Mouse (Mus musculus) mature B cell (primary cell): ENCODE results near the gene Cux2.

ENCODE experiments used
- in situ Hi-C: fragments of 300-500 bp; cut with MboI; formaldehyde crosslinking; loops from 2 replicates; pipeline ENCODE4 v1.14.3; 2019

Cux2 gene

DNA sequence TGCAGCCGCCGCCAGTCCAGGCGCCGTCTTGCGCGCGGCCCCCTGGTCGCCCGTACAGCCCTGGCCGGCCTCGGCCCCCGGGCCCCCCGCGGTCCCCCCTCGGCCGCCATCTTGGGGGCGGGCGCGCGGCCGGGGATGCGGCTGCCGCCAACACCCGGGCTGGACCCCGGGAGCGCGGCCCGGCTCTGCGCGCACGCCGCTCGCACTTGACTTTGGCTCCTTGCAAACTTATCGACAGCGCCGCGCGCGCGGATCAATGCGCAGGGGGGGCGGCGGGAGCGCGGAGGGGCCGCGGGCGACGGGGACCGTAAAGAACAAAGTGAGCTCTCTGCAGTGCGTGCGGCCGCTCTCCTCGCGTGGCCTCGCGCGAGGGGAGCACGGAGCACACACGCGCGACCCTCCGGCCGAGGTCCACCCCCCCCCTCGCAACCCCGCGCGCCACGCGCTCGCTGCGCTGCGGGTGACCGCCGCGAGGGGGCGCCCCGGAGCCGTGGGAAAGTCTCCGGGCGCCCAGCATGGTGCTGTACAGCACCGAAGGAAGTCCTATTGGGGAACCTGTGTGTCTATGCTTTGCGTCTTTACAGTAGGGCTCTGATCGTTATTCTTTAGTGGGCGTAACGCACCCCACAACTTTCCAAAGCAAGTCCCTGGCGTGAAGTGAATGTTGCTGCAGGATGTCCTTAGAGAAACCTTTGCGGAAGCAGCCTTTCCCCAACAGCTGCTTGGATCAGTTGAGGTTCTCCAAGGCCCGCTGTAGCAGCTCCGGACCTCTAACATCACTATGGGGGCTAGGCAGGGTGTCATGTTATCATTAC, at the start of gene Cux2:
Gene Cux2, minus strand, starts transcription at position 86 of the 815 bp plus-strand sequence.
- in situ Hi-C loops: no loop called here

DNA sequence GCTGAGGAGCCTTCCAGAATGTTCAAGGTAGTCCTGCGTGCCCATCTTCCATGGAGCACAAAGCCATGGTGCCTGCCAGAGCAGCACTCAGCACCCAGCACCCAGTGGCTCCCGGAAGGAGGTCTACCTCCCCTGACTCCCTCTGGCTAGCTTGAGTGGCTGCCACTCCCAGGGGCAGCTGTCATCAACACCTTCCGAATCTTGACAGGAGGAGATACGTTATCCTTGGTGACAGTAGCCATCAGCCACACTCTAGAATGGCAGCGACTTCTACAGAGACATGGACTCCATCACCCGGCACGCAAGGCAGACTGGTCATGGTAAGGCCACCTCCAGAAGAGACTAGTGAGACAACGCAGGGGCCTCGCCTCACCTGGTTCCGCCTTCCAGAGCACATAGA, 44.5 kb upstream of the Cux2 start:
- in situ Hi-C loops: no loop called here

DNA sequence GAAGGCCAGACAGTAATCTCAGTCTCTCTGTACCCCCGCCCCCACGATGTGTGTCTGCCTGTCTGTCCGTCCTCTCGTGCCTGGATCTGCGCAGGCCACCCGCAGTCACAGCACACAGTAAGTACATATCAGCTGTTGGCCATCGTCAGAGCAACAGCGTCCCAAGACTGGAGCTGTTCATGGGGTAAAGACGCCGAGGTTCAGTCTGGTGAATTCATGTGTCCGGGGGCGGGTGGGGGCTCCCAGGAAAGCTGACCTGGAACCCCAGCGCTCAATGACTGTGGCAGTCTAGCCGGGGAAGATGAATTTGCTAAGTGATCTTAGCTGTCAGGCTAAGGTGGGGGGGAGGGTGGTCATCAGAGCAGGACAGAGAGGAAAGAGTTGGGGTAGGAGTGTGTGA, 43.8 kb upstream of the Cux2 start:
- in situ Hi-C loops: no loop called here

GRCm38 (mm10) chr5:122092794-122093193, 42.9 kb upstream of the Cux2 start:
- in situ Hi-C loops: no loop called here

DNA sequence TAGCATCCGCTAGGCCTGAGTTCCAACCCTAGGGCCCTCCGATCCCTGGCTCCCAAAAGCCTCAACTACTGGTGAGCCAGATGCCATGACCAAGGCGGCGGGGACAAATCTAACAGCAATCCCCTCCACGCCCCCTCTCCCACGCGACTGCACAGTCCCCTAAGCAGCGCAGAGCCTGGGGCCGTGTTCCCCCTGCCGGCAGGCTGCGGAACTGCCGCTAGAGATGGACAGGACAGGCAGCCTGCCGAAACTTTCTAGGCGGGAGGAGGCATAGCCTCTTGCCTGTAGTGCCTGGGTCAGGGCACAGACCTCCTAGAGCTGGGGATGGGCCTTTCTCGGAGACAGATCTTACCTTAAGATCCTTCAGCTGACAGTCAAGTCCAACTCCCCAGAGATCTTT, 41.2 kb upstream of the Cux2 start:
- in situ Hi-C loops: no loop called here

GRCm38 (mm10) chr5:122089664-122090063, 39.8 kb upstream of the Cux2 start:
- in situ Hi-C loops: no loop called here

DNA sequence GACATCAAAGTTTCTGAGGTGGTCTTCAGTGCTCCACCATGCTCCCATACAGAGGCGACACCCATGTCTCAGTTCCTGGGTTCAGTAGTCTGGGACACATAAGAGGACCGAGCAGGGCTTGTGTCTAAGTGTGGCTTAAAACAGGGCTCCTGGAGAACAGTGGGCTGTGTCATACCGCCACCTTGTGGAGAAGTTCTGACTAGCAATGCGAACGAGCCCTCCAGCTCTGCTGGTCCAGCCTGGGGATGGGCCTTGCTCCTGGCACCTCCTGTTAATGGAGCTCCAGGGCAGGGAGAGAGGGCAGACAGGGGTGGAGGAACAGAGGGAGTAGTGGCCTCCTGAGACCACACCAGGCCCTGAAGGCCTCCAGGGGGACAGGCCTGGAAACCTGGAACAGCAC, 39.0 kb upstream of the Cux2 start:
- in situ Hi-C loops: no loop called here

- in situ Hi-C loops: no loop called here
Measured at GRCm38 (mm10) chr5:122086121-122086520, 36.2 kb upstream of the Cux2 start.

DNA sequence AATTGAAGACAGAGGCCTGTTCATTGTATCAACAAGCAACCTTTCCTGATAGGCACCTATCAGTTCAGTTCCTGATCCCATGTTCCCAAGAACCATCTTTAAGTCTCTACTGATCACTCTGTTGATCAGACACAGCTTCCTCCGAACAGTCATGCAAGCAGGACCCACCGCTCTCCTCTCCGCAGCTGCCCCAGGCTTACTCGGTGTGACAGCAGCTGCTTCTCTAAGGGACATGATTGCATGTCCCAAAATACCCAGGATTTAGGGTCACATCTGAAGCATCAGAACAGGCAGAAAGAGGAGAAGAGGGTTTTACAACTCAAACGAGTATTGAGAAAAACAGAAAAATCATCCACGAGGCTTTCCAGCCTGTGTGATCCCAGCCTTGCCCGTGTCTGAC, 35.4 kb upstream of the Cux2 start:
- in situ Hi-C loops: no loop called here

- in situ Hi-C loops: no loop called here
Measured at GRCm38 (mm10) chr5:122084470-122084869, 34.6 kb upstream of the Cux2 start.

DNA sequence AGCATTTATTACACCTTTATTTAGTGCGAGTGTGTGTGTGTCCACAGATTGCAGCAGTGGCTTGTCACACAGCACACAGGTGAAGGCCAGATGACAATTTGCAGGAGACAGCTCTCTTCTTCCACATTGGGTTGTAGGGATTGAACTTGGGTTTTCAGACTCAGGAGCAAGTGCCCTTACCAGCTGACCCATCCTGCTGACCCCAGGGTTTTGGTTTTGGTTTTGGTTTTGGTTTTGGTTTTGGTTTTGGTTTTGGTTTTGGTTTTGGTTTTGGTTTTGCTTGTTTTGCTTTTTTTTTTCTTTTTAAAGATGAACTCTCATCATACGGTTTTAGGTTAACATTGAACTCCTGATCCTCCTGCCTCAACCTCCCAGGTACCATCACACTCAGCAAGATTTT, 33.4 kb upstream of the Cux2 start:
- in situ Hi-C loops: no loop called here

GRCm38 (mm10) chr5:122081471-122081870, 31.6 kb upstream of the Cux2 start:
- in situ Hi-C loops: no loop called here

DNA sequence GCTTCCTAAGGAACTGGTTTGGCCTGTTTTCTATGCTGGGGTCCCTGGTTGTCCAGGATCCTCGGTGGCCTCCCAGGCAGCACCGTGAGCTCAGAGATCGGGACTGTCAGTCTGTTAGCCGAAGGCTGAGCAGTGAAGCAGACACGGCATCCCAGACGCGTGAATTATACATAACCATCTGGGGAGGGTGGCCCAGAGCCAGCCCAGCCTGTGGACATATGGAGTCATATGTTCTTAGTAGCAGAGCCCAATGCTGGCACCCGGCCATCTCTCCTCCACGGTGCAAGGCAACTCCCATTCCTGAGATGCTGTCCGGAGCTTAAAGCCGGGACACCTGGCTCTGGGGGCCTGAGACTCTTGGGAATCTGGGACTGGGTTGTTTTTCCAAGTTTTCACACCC, 31.0 kb upstream of the Cux2 start:
- in situ Hi-C loops: no loop called here

- in situ Hi-C loops: no loop called here
Measured at GRCm38 (mm10) chr5:122079796-122080195, 29.9 kb upstream of the Cux2 start.

GRCm38 (mm10) chr5:122077244-122077643, 27.3 kb upstream of the Cux2 start:
- in situ Hi-C loops: no loop called here

- in situ Hi-C loops: no loop called here
Measured at GRCm38 (mm10) chr5:122075736-122076135, 25.8 kb upstream of the Cux2 start.

- in situ Hi-C loops: no loop called here
Measured at GRCm38 (mm10) chr5:122071997-122072396, 22.1 kb upstream of the Cux2 start.

DNA sequence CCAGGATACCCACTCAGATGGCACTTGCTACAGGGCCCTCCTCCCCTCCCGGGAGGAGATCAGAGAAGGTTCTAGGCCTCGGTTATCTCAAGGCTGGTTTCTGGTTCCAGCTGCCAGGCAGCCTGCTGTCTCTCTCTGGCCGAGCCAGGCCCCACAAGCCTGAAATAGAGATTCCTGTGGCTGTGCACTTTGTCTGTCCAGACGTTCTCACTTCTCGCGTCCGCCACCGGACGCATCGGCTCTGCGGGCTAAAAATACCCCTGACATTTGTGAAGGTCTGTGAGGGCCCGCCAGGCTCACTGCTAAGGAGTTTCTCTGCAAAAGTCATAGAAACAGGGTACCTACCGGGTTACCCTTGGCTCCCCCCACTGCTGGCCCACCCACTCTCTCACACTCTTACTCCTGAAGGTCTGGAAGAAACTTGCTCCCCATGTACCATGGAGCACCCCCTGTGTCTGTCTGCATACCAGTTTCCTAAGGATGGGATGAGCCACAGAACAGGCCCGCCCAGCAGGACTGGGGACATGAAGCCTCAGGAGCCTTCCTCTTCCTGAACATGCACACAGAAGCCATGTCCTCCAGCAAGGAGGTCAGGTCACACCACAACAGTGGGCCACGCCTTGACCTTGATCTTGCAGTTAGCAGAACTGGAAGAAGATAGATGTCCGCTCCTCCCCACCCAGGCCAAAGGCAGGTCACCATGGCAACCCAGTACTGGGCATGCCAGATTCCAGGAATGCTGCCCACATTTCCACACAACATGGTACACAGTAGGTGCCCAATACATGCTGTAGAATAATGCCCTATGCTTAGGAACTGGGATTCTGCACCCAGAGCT, 21.3 kb upstream of the Cux2 start:
- in situ Hi-C loops: no loop called here

GRCm38 (mm10) chr5:122068563-122068962, 18.7 kb upstream of the Cux2 start:
- in situ Hi-C loops: no loop called here

DNA sequence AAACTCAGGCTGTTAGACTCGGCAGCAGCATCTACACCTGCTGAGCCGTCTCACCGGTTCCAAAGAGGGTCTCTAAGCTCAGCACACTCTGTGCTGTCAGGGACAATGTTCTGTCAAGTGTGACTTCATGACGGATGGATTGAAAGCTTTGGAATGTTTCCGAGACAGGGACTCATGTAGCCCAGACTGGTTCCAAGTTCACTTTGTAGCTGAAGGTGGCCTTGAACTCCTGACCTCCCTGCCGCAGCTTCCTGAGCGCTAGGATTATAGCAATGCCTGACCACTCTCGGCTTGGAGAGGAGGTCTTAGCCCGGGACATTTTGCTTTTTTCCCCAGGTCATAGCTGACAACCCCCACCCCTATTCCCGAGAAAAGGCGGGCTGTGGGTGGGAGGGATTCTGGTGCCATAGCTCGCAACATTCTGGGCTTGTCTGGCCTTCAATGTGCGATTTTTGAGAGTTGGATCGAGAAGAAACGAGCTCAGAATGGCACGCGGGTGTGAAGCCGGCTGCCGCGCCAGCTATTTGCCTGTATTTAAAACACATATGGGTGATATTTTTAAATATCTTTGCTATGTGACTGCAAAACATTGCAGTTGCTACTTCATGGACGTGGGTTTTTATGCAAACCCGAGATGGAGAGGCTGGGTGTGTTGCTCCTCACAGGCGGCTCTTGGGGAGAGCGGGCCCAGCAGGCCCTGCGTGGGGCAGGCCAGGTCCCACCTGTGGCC, 13.5 kb upstream of the Cux2 start:
- in situ Hi-C loops: no loop called here

GRCm38 (mm10) chr5:122062479-122062878, 12.6 kb upstream of the Cux2 start:
- in situ Hi-C loops: no loop called here

DNA sequence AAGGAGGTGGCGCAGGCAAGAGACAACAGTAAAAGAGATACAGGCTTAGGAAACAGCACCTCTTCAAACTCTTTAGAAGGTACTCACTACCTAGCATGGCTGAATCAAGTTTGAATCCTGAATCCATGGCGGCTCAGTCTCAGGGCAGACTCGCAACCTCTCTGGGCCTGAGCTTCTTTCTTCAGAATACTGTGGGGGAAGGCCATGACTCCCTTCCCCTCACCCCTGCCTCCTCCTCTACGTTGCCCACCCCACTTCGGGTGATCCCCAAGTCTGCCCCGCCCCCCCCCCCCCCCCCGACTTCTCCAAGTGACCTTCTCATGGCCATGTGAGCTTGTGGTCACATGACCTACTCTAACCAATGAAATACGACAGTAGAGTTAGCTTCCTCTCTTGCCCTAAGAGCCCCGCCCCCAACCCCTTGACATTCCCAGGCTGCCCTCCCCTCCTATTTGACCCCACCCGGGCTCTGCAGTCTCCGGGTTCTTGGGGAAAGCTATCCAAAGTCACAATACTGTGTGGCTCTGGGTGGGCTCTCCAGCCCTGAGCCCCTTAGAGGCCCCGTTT, 10.9 kb upstream of the Cux2 start:
- in situ Hi-C loops: no loop called here
